22 mouse cellular contexts compared by ENCODE assay signal in genomic region chr4:140500766-140501165, GRCm38 (mm10).
DNase-seq lines count a peak whose midpoint lies in the region; TF ChIP-seq lines count a peak whose summit lies in the region.
"Had no signal": no experiment of that assay in that cellular context is flagged by ENCODE, and none has a peak within 500 bp of the region (broad histone marks: within the 10 kb centered on the region; RNA-seq: fewer than 3 reads in every experiment).

No protein-coding gene starts in this region.

- no peak overlapping the region for H3K27ac ChIP-seq in gastrocnemius, adult 2 months
- H3K27ac ChIP-seq: embryonic facial prominence, embryonic 15.5 days; forebrain, embryonic 13.5 days; heart, adult 2 months; heart, embryonic 15.5 days; hindbrain, embryonic 14.5 days; intestine, embryonic 15.5 days had no signal

- intact Hi-C loops in gastrocnemius, adult 2 months (cut with DNase I): no loop called here
- intact Hi-C loops in left cerebral cortex, postnatal 14 days (cut with DNase I): no loop called here

- no peak for TF ChIP-seq CTCF in gastrocnemius, adult 2 months (IDR thresholded peaks at IDR 0.05)

- peak; percentile 1 for DNase-seq in gastrocnemius, adult 2 months
- DNase-seq in gastrocnemius, adult 18-20 months (ENCODE audit: low spot score): no peak
- DNase-seq in 3T3-L1 (ENCODE audit: low read depth, low spot score) (peak; percentile 88), NIH3T3 (ENCODE audit: low read depth) (peak; percentile 72)
- DNase-seq in fibroblast of lung, adult 2 months (ENCODE audit: low read depth): peak; percentile 9
- no peak for DNase-seq in urinary bladder, postnatal 14 days (ENCODE audit: low spot score)
- DNase-seq in gastrocnemius, adult 8-10 months (ENCODE audit: low spot score in 2 of 2): no peak
- DNase-seq in left cerebral cortex, postnatal 14 days (ENCODE audit: low spot score in 2 of 2): no peak
- DNase-seq: adrenal gland, postnatal 10 days; cerebellum, adult 18-20 months; cerebellum, adult 9-11 months; forebrain, postnatal 0 days; gastrocnemius, postnatal 14 days; heart, adult 2 months; heart, postnatal 14 days; kidney, adult 18-20 months had no signal

- H3K4me3 ChIP-seq in gastrocnemius, adult 2 months: no peak overlapping the region
- H3K4me3 ChIP-seq: embryonic facial prominence, embryonic 15.5 days; erythroblast, embryonic 14.5 days; forebrain, embryonic 13.5 days; heart, adult 2 months; heart, embryonic 15.5 days; intestine, embryonic 15.5 days had no signal

Comparison
In these comparisons a context has a peak if more than half of its experiments do, and no peak if none do; other contexts are left out.
1. DNase-seq: peak in gastrocnemius, adult 2 months (single experiment), 3T3-L1 (single experiment), NIH3T3 (single experiment) and fibroblast of lung, adult 2 months (single experiment); none in gastrocnemius, adult 18-20 months (single experiment), urinary bladder, postnatal 14 days (single experiment), gastrocnemius, adult 8-10 months (0 of 2) and left cerebral cortex, postnatal 14 days (0 of 2).